Mouse (Mus musculus): Measurements from ENCODE around the gene Slc22a28.
"Not testable (repeated sequence)": the region's sequence is repeated elsewhere in the genome, so short reads cannot be mapped to it uniquely, and the experiment has no call there.

Slc22a28 gene

GRCm38 (mm10) chr19:8131881-8132280 lies at the start of gene Slc22a28:
Slc22a28 (minus strand) TSS chr19:8131982.
- DNase-seq (ENCODE audit: low read depth, low spot score), result not testable (repeated sequence)

GRCm38 (mm10) chr19:8148787-8149523 lies 17.2 kb upstream of the Slc22a28 start:
- no peak for DNase-seq (ENCODE audit: low read depth, low spot score)

- DNase-seq (ENCODE audit: low read depth, low spot score), result not testable (repeated sequence)
These were observed 10.9 kb upstream of the Slc22a28 start for GRCm38 (mm10) chr19:8142716-8143115.

- not testable (repeated sequence) for DNase-seq (ENCODE audit: low read depth, low spot score)
These were observed 2.5 kb upstream of the Slc22a28 start for GRCm38 (mm10) chr19:8134127-8134841.

- no peak for DNase-seq (ENCODE audit: low read depth, low spot score)
These were observed 111.9 kb downstream of the Slc22a28 start for GRCm38 (mm10) chr19:8019904-8020349.

- DNase-seq (ENCODE audit: low read depth, low spot score), result not testable (repeated sequence)
These were observed 112.4 kb downstream of the Slc22a28 start for GRCm38 (mm10) chr19:8019329-8019851.

GRCm38 (mm10) chr19:8018535-8018934 lies 113.2 kb downstream of the Slc22a28 start:
- DNase-seq (ENCODE audit: low read depth, low spot score), result not testable (repeated sequence)

All from c-Kit-negative CD71-positive TER-119-positive erythroid progenitor cells, embryonic 14.5 days (primary cell).